In the genomic region with DNA sequence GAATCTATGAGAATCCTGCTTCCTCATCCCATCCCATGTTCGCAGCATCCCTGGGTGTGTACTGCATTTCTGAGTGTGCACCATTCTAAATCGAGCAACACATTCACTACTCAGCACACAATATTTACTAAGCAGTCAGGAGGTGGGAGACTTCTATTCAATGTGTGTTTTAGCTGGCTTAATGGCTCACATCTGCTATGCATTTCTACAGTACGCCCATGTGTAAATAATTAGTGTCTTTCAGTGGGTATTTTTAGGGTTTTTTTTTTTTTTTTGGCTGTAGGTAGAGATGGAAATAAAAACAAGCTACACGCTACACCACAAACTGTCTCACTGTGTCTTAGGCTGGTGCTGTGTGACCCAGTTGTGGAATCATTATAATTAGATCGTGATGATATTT, we compare ENCODE assay signal across 20 mouse cellular contexts.
DNase-seq lines count a peak whose midpoint lies in the region; ATAC-seq and TF ChIP-seq lines count a peak whose summit lies in the region.
"Had no signal": no experiment of that assay in that cellular context is flagged by ENCODE, and none has a peak within 500 bp of the region (broad histone marks: within the 10 kb centered on the region; RNA-seq: fewer than 3 reads in every experiment).

No protein-coding gene starts in this region.

- H3K27me3 ChIP-seq in hindbrain, embryonic 11.5 days (ENCODE audit: control insufficient read depth, insufficient read depth, low read length), result no peaks in the 10 kb centered on the region
- H3K27me3 ChIP-seq in hindbrain, embryonic 16.5 days (replicated peaks; ENCODE audit: control insufficient read depth, insufficient read depth, low read length), result no peaks in the 10 kb centered on the region
- H3K27me3 ChIP-seq in forebrain, postnatal 0 days (ENCODE audit: insufficient read depth, low read length), result no peaks in the 10 kb centered on the region
- H3K27me3 ChIP-seq in limb, embryonic 14.5 days (ENCODE audit: control insufficient read depth, insufficient read depth, low read length), result no peaks in the 10 kb centered on the region
- H3K27me3 ChIP-seq: Patski had no signal

- peak; percentile 3 for DNase-seq in hindbrain, embryonic 11.5 days (ENCODE audit: low spot score)
- DNase-seq in embryo, embryonic 10.5 days (ENCODE audit: low spot score), result peak; percentile 30
- DNase-seq in forebrain, postnatal 0 days, result no peak
- peak; percentile 43 for DNase-seq in limb, embryonic 14.5 days (ENCODE audit: low spot score)
- DNase-seq in ovary, postnatal 14 days (ENCODE audit: low spot score), result no peak
- no peak for DNase-seq in adrenal gland, postnatal 14 days
- DNase-seq in left cerebral cortex, adult 2 months (ENCODE audit: extremely low spot score in 1 of 2, low spot score in 2 of 2), result no peak
- DNase-seq: adrenal gland, postnatal 10 days; cerebellum, adult 11-12 months; cerebellum, postnatal 36 days; gastrocnemius, postnatal 10 days; heart, adult 18-20 months; heart, postnatal 4 days; kidney, adult 11 months; lung, adult 2 months; lung, postnatal 36 days; thymus, adult 18-20 months had no signal

- TF ChIP-seq CTCF in forebrain, postnatal 0 days (IDR thresholded peaks at IDR 0.05; ENCODE audit: low read depth), result no peak
- TF ChIP-seq CTCF in left cerebral cortex, adult 2 months (IDR thresholded peaks at IDR 0.05), result no peak

- H3K4me1 ChIP-seq in hindbrain, embryonic 11.5 days (replicated peaks; ENCODE audit: control insufficient read depth, insufficient read depth, low read length), result no peaks in the 10 kb centered on the region
- H3K4me1 ChIP-seq in hindbrain, embryonic 16.5 days (ENCODE audit: control insufficient read depth, insufficient read depth, low read depth, low read length), result no peaks in the 10 kb centered on the region
- no peaks in the 10 kb centered on the region for H3K4me1 ChIP-seq in forebrain, postnatal 0 days (ENCODE audit: insufficient read depth)
- peaks cover 6% of the 10 kb centered on the region for H3K4me1 ChIP-seq in limb, embryonic 14.5 days (ENCODE audit: control insufficient read depth, insufficient read depth, low read length)

- H3K36me3 ChIP-seq in hindbrain, embryonic 11.5 days (ENCODE audit: control insufficient read depth, insufficient read depth, low read length), result no peaks in the 10 kb centered on the region
- H3K36me3 ChIP-seq in hindbrain, embryonic 16.5 days (ENCODE audit: control insufficient read depth, insufficient read depth, low read length), result no peaks in the 10 kb centered on the region
- no peaks in the 10 kb centered on the region for H3K36me3 ChIP-seq in forebrain, postnatal 0 days (ENCODE audit: insufficient read depth)
- no peaks in the 10 kb centered on the region for H3K36me3 ChIP-seq in limb, embryonic 14.5 days (ENCODE audit: control insufficient read depth, insufficient read depth, low read length)

- no peak overlapping the region for H3K4me3 ChIP-seq in hindbrain, embryonic 11.5 days (ENCODE audit: low read depth, low read length)
- no peak overlapping the region for H3K4me3 ChIP-seq in hindbrain, embryonic 16.5 days (ENCODE audit: low read length)
- no peak overlapping the region for H3K4me3 ChIP-seq in forebrain, postnatal 0 days (ENCODE audit: low read depth, low read length)
- no peak overlapping the region for H3K4me3 ChIP-seq in limb, embryonic 14.5 days (replicated peaks; ENCODE audit: low read length)
- H3K4me3 ChIP-seq in left cerebral cortex, adult 2 months, result no peak overlapping the region

- H3K9ac ChIP-seq in hindbrain, embryonic 11.5 days (ENCODE audit: low read depth, low read length), result no peak overlapping the region
- H3K9ac ChIP-seq in hindbrain, embryonic 16.5 days (ENCODE audit: low read depth, low read length), result no peak overlapping the region
- H3K9ac ChIP-seq in forebrain, postnatal 0 days, result no peak overlapping the region
- no peak overlapping the region for H3K9ac ChIP-seq in limb, embryonic 14.5 days (ENCODE audit: low read depth, low read length, severe bottlenecking)

- intact Hi-C loops in left cerebral cortex, adult 2 months (cut with DNase I), result loop anchor here (10.0 kb wide), 1 partner anchor 359 kb away; no protein-coding TSS in a partner anchor

- WGBS in hindbrain, embryonic 11.5 days, result 74% methylated on average over 5 of the region's 5 CpGs
- 71% methylated on average over 5 of the region's 5 CpGs for WGBS in hindbrain, embryonic 16.5 days
- 44% methylated on average over 5 of the region's 5 CpGs for WGBS in forebrain, postnatal 0 days
- WGBS in limb, embryonic 14.5 days, result 31% methylated on average over 5 of the region's 5 CpGs

- TF ChIP-seq POLR2A in limb, embryonic 14.5 days (IDR thresholded peaks at IDR 0.05; ENCODE audit: borderline replicate concordance, extremely low read depth, insufficient read depth, insufficient read length), result no peak

- ATAC-seq in hindbrain, embryonic 11.5 days (ENCODE audit: low FRiP score), result no peak
- ATAC-seq in hindbrain, embryonic 16.5 days, result no peak
- ATAC-seq in forebrain, postnatal 0 days, result 0 out of 2 replicates have a peak, but pooled peaks have one; percentile 14
- no peak for ATAC-seq in limb, embryonic 14.5 days (ENCODE audit: low FRiP score, low read depth)
- ATAC-seq: hindbrain, postnatal 0 days; Patski had no signal

- H3K4me2 ChIP-seq in hindbrain, embryonic 11.5 days (replicated peaks; ENCODE audit: low read depth, low read length), result no peak overlapping the region
- H3K4me2 ChIP-seq in hindbrain, embryonic 16.5 days (ENCODE audit: low read length), result no peak overlapping the region
- no peak overlapping the region for H3K4me2 ChIP-seq in forebrain, postnatal 0 days (ENCODE audit: low read depth)
- no peak overlapping the region for H3K4me2 ChIP-seq in limb, embryonic 14.5 days (replicated peaks; ENCODE audit: low read depth, low read length, severe bottlenecking)

- H3K9me3 ChIP-seq in hindbrain, embryonic 11.5 days (ENCODE audit: control insufficient read depth, low read length), result no peaks in the 10 kb centered on the region
- H3K9me3 ChIP-seq in hindbrain, embryonic 16.5 days (ENCODE audit: control insufficient read depth, low read length), result no peaks in the 10 kb centered on the region
- no peaks in the 10 kb centered on the region for H3K9me3 ChIP-seq in forebrain, postnatal 0 days (ENCODE audit: low read length)
- H3K9me3 ChIP-seq in limb, embryonic 14.5 days (ENCODE audit: control insufficient read depth, low read length), result no peaks in the 10 kb centered on the region

- no peak overlapping the region for H3K27ac ChIP-seq in hindbrain, embryonic 11.5 days (ENCODE audit: low read depth, low read length)
- no peak overlapping the region for H3K27ac ChIP-seq in hindbrain, embryonic 16.5 days (ENCODE audit: low read depth, low read length)
- H3K27ac ChIP-seq in forebrain, postnatal 0 days (ENCODE audit: low read depth, low read length), result no peak overlapping the region
- H3K27ac ChIP-seq in limb, embryonic 14.5 days (replicated peaks; ENCODE audit: low read depth, low read length), result no peak overlapping the region
- no peak overlapping the region for H3K27ac ChIP-seq in left cerebral cortex, adult 2 months
- H3K27ac ChIP-seq: hindbrain, postnatal 0 days had no signal

Comparison
In these comparisons a context has a peak if more than half of its experiments do, and no peak if none do; other contexts are left out.
1. DNase-seq: peak in hindbrain, embryonic 11.5 days (single experiment), embryo, embryonic 10.5 days (single experiment) and limb, embryonic 14.5 days (single experiment); none in forebrain, postnatal 0 days (single experiment), ovary, postnatal 14 days (single experiment), adrenal gland, postnatal 14 days (single experiment) and left cerebral cortex, adult 2 months (0 of 2).